Mouse (Mus musculus) cerebellum, postnatal 36 days (tissue): ENCODE data around the gene Slc35c2.

Experiments used
- DNase-seq, 2 experiments: peaks; one replicate each; pipeline ENCODE4 v3.0.0; 2021 to 2022; ENCODE audit warnings: mixed read lengths in 2 of 2

The Slc35c2 gene

DNA sequence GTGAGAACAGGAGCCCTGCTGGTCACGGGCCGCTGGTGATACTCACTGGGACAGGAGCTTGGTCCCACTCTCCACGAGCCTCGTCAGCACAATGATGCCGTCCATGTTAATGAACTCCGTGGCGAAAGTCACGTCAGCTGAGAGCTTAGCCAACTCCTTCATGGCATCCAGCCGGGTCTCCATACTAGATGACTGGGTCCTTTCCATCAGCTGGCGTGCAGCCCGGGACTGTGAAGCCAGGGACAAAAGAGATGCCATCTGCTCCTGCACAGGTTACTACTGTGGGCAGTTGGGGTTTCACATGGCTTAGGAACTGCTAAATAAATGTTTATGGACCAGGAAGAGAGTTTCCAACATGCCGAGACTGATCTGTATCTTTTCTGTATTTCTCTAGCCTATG, 23.9 kb upstream of the Slc35c2 start:
- DNase-seq = peak; percentile 99 to 100

GRCm38 (mm10) chr2:165310818-165311425, 23.3 kb upstream of the Slc35c2 start:
- DNase-seq = peak in 1 of 2 experiments; percentile 47

- DNase-seq = no peak
Observed at GRCm38 (mm10) chr2:165307801-165308200, 20.1 kb upstream of the Slc35c2 start.

- DNase-seq = no peak
Observed at GRCm38 (mm10) chr2:165305438-165305837, 17.8 kb upstream of the Slc35c2 start.

- DNase-seq = no peak
Observed at GRCm38 (mm10) chr2:165304819-165305218, 17.1 kb upstream of the Slc35c2 start.

GRCm38 (mm10) chr2:165303354-165304012, 15.8 kb upstream of the Slc35c2 start:
- peak; percentile 61 to 64 for DNase-seq

GRCm38 (mm10) chr2:165301409-165301808, 13.7 kb upstream of the Slc35c2 start:
- no peak for DNase-seq

DNA sequence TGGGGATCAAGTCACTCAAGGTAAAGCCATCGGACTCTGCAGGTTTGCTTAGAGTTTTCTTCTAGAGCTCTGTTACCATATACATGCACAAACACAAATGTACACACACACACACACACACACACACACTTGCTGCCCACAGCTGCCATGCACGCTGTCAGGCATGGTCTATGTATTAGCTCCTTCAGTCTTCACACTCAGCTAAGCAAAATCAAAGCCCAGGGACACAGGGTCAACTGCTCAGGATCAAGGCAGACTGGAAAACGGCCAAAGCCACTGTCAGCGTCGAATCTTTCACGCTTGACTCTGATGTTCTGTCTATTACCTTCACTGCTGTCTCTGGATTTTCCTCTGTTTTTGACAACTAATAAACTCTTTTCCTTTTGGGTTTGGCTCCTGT, 13.2 kb upstream of the Slc35c2 start:
- DNase-seq = no peak

DNA sequence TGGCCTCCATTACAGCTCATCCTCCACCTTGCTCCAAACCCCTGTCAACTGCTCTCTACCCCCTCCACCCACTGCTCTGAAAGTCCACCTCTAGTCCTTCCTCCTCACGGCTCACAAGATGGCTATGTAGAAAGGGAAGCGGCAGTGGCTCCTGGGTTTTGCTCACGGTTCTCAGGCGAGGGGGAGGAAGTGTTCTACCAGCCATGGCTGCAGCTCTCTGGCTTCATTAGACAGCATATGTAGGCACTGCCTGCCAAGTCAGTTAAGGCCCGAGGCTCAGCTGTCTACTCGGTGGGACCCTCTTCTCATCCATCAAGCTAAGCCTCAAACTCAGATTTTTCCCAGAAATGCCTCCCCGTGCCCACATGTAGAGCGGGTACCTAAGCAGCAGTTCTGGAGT, 12.8 kb upstream of the Slc35c2 start:
- DNase-seq = peak in 1 of 2 experiments; percentile 45

DNA sequence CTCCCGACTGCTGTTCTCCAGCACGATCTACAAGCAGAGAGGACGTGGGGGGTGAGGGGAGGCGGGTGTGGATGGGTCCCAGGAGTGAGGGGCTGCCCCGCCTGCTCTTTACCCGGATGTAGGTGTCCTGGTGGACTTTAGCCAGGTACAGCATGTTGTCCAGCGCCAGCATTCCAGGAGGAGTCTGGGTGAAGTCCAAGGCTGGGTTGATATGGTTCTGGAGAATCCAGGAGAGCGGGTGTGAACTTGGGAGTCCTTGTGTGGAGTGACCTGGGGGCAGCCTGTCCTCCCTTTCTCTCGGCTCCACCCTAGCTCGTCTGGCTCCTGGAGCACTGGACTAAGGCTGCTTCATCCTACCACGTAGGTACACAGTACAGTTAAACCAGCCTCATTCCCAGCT, 9.8 kb upstream of the Slc35c2 start:
- no peak for DNase-seq

DNA sequence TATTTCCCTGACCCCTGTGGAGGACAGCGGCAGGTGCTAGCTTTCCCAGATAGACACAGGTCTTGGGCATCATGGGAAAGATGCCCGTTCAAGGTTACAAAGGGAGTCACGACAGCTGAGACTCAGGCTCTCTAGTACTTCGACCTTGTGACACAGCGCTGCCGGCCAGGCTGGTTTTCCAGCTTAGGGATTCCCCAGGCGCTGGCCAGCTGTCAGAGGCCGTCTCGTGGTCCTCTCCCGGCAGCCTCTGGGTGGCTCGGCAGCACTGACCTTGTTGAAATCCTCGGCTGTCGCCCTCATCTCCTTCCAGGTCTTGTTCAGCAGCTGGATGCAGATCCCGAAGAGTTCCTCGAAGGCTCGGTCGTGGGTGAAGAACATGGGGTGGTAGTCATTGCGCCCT, 8.9 kb upstream of the Slc35c2 start:
- no peak for DNase-seq

GRCm38 (mm10) chr2:165288315-165289031, 804 bp upstream of the Slc35c2 start:
- peak; percentile 88 for DNase-seq

GRCm38 (mm10) chr2:165286361-165287201, 1.1 kb downstream of the Slc35c2 start:
- no peak for DNase-seq

DNA sequence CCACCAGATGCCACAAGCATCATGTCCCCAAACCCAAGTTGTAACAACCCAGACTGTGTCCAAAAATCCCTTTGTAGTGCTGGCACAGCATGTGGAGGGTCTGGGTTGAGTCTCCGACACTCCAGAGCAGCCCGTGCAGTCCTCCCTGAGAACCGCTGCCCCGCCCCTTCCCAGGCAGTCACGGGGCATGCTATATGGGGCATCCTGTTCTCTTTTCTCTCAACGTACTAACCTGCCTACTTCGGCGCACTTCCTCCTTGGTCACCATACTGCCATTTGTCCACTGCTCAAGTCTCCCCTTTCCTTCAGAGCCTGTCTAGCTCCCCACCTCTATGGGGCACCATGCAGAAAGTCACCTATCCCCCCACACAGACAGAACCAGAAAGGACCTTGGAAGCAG, 2.0 kb downstream of the Slc35c2 start:
- no peak for DNase-seq

DNA sequence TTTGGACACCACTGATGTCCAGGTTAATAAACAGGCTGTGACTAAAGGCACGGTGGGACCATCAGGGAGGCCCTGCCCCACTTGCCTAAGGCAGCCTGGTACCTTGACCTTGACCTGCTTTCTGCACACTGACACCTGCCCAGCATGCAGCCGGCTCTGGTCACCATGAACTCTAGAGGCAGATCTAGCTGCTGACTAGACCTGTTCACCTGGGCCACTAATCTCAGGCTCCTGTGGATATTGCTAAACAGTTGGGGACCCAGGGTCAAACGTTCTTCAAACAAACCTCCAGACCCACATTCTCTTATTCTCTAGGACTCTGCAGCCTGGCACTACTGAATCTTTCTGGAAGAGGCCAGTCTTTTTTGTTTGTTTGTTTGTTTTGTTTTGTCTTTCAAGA, 2.6 kb downstream of the Slc35c2 start:
- DNase-seq = no peak

DNA sequence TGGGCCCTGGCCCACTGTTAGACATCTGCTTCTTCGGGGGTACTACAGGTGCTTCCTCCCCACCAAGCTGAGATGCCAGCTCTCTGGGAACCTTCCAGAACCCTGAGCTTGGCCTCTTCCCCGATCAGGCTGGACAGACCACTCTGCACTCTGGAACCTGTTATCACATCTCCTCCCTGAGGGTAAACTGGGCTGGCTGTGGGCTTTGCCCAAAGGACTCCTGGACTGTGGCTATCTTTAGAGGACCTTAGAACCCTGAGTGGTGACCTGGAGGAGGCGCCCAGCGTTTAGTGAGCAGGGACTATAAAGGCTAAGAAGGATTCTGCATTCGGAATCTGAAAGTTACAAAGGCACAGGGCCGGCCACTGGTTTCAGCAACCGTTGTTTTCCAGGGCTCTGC, 3.3 kb downstream of the Slc35c2 start:
- DNase-seq = no peak

- no peak for DNase-seq
Observed at GRCm38 (mm10) chr2:165283644-165284043, 4.0 kb downstream of the Slc35c2 start.

DNA sequence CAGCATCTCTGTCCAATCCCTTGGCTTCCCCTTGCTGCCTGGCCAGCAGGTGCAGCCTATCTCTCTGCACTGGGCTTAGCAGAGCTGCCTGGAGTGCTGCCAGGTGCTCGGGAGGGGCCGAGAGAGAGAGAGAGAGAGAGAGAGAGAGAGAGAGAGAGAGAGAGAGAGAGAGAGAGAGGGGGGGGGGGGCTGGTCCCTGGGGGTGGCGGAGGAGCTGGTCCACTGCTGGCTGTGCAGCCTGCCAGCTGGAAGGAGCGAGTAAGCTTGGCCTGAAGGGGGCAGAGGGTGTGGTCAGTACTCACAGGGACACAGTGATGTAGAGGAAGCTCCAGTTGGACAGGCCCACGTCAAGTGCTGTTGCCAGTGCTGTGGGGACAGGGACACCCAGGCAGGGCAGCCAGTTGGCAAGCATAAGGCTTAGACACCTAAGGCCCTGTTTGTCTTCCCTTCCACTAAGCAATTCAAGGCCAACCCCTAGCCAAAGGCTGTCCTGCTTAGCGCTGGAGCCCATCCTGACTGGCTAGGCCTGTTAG, 5.8 kb downstream of the Slc35c2 start:
- peak; percentile 44 to 56 for DNase-seq

DNA sequence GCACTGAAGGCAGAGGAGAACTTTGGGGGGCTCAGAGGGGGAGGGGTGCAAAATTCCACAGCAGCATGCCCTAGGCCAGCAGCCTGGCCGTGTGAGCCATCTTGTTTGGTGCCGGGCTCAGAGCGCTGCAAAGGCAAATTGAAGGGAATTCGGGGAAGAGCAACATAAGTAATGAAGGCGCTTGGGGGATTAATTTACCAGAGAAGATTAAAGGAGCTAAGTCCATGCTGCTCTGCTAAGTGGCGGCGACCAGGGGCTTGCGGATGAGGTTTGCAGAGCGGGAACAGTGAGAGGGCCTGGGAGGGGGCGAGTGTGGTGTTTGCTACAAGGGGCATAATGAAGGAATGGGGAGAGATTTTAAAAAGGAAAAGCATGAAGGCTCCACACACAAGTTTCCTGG, 8.3 kb downstream of the Slc35c2 start:
- DNase-seq = no peak

DNA sequence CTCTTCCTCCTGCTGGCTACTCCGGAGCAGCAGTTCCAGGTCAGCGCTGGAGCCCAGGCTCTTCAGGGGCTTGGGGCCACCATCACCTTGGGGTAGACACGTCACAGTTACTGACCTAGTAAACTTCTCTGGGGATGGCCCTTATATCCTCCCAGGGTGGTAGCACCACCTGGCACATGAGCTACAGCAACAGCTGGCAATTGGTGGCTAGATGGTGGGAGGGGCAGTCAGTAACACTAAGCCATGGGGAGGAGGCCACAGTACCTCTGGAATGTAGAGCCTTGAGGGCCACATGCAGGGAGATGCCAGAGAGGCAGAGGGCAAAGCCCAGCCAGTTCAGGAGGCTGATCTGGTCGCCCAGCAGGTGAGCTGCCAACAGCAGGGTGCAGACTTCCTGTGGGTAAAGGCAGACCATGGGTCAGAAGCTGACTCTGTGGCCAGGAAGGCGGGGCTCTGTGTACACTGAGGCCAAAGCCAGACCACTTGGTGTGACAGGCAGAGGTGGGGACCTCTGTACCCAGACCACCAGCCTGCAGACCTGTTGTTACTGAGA, 10.4 kb downstream of the Slc35c2 start:
- no peak for DNase-seq

DNA sequence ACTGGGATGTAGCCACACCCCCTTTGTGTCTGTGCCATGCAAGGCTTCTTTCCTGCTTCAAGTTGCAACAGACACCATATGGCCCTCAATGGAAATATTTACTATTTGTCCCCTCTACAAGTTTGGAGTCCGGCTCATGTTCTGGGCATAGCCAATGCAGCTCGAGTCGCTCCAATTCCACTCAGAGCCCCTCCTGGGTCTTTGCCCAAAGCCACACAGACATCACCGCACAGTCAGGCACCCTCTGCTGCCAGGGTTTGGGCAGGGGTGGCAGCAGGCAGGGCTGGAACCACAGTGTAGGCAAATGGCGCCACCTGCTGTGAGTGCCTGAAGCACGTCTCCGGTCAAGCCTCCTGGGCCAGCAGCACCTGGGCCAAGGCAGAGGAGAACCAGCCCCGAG, 11.8 kb downstream of the Slc35c2 start:
- peak; percentile 91 to 92 for DNase-seq

GRCm38 (mm10) chr2:165275124-165275640, 12.5 kb downstream of the Slc35c2 start:
- no peak for DNase-seq
